9 mouse cellular contexts compared by ENCODE assay signal in genomic region chr17:44597918-44598504, GRCm38 (mm10).
DNase-seq lines count a peak whose midpoint lies in the region; ATAC-seq and TF ChIP-seq lines count a peak whose summit lies in the region.
"Had no signal": no experiment of that assay in that cellular context is flagged by ENCODE, and none has a peak within 500 bp of the region (broad histone marks: within the 10 kb centered on the region; RNA-seq: fewer than 3 reads in every experiment).

No protein-coding gene starts in this region.

- no peaks in the 10 kb centered on the region for H3K27me3 ChIP-seq in cerebellum, adult 2 months (ENCODE audit: control insufficient read depth, insufficient read depth, low read length)
- H3K27me3 ChIP-seq in hindbrain, embryonic 13.5 days: no peaks in the 10 kb centered on the region
- H3K27me3 ChIP-seq: forebrain, embryonic 12.5 days had no signal

- no peak for TF ChIP-seq POLR2A in brain, embryonic 14.5 days (IDR thresholded peaks at IDR 0.05; ENCODE audit: borderline replicate concordance, extremely low read depth, insufficient read depth, insufficient read length, poor library complexity, severe bottlenecking)
- no peak for TF ChIP-seq POLR2A in cerebellum, adult 2 months (IDR thresholded peaks at IDR 0.05; ENCODE audit: borderline replicate concordance, insufficient read depth, low read length)

- H3K4me3 ChIP-seq in cerebellum, adult 2 months (replicated peaks; ENCODE audit: insufficient read depth, low read depth, low read length): no peak overlapping the region
- H3K4me3 ChIP-seq in hindbrain, embryonic 13.5 days: no peak overlapping the region
- H3K4me3 ChIP-seq: forebrain, embryonic 12.5 days had no signal

- no peak overlapping the region; the same call in 1 of the 2 replicates for H3K4me2 ChIP-seq in hindbrain, embryonic 13.5 days
- H3K4me2 ChIP-seq: forebrain, embryonic 12.5 days had no signal

- H3K36me3 ChIP-seq in hindbrain, embryonic 13.5 days: no peaks in the 10 kb centered on the region
- H3K36me3 ChIP-seq: forebrain, embryonic 12.5 days had no signal

- 32% methylated on average over 8 of the region's 8 CpGs for WGBS in cerebellum, adult 2 months
- 45% methylated on average over 8 of the region's 8 CpGs for WGBS in hindbrain, embryonic 13.5 days

- ATAC-seq in hindbrain, embryonic 13.5 days (ENCODE audit: low FRiP score): no peak

- H3K27ac ChIP-seq in cerebellum, adult 2 months (ENCODE audit: insufficient read depth, low read length): no peak overlapping the region
- H3K27ac ChIP-seq in hindbrain, embryonic 13.5 days: no peak overlapping the region
- H3K27ac ChIP-seq: forebrain, embryonic 12.5 days had no signal

- no peak overlapping the region for H3K9ac ChIP-seq in hindbrain, embryonic 13.5 days
- H3K9ac ChIP-seq: forebrain, embryonic 12.5 days had no signal

- H3K4me1 ChIP-seq in cerebellum, adult 2 months (ENCODE audit: control insufficient read depth, insufficient read depth, low read length): no peaks in the 10 kb centered on the region
- peaks cover 14% of the 10 kb centered on the region for H3K4me1 ChIP-seq in hindbrain, embryonic 13.5 days (replicated peaks)

- intact Hi-C loops in heart, postnatal 10 days (cut with DNase I): no loop called here

- DNase-seq in kidney, adult 11 months: peak; percentile 19
- no peak for DNase-seq in kidney, adult 18-20 months
- peak; percentile 32 for DNase-seq in brain, embryonic 14.5 days (ENCODE audit: low read depth)
- DNase-seq in heart, postnatal 10 days: peak; percentile 32 to 43
- DNase-seq in layer of hippocampus, postnatal 36 days: peak; percentile 41 to 44
- no peak for DNase-seq in cerebellum, adult 2 months
- DNase-seq: cerebellum, adult 8-10 months had no signal

- TF ChIP-seq CTCF in brain, embryonic 14.5 days (IDR thresholded peaks at IDR 0.05; ENCODE audit: borderline replicate concordance, extremely low read depth, insufficient read depth, insufficient read length): no peak
- TF ChIP-seq CTCF in cerebellum, adult 2 months (IDR thresholded peaks at IDR 0.05; ENCODE audit: borderline replicate concordance, insufficient read depth, low read depth, low read length): no peak

- no peaks in the 10 kb centered on the region for H3K9me3 ChIP-seq in hindbrain, embryonic 13.5 days
- H3K9me3 ChIP-seq: forebrain, embryonic 12.5 days had no signal

Comparison
In these comparisons a context has a peak if more than half of its experiments do, and no peak if none do; other contexts are left out.
1. DNase-seq: peak in kidney, adult 11 months (single experiment), brain, embryonic 14.5 days (single experiment), heart, postnatal 10 days (2 of 2) and layer of hippocampus, postnatal 36 days (2 of 2); none in kidney, adult 18-20 months (single experiment) and cerebellum, adult 2 months (0 of 2).